Mouse (Mus musculus): ENCODE measurements around the gene Cacna1f. TPM values are rescaled to one million over a fixed set of nuclear protein-coding genes. Genes with fewer than 3 reads are reported as not detected.

Cacna1f gene
- polyA plus RNA-seq, 1 experiment from 2014 or later, result not detected

Other genes starting within 250 kb of the Cacna1f start
- 1.6 and 1.9 TPM in 2 replicates for gene Usp27x, start 231.3 kb upstream of the Cacna1f start, polyA plus RNA-seq (2015; fragmentation: Nextera tagmentation; extraction: Ambion mirVana)
- 0.21 TPM in 1 of 2 replicates, not detected in the other for gene Foxp3, start 33.4 kb upstream of the Cacna1f start, polyA plus RNA-seq (2015; fragmentation: Nextera tagmentation; extraction: Ambion mirVana)
- 4.4 and 5.2 TPM in 2 replicates for gene Ppp1r3f, start 32.8 kb upstream of the Cacna1f start, polyA plus RNA-seq (2015; fragmentation: Nextera tagmentation; extraction: Ambion mirVana)
- gene Ccdc22, start 1.6 kb upstream of the Cacna1f start, polyA plus RNA-seq (2015; fragmentation: Nextera tagmentation; extraction: Ambion mirVana), result 29.6 and 32.0 TPM in 2 replicates
- 108 and 115 TPM in 2 replicates for gene Syp, start 31.4 kb downstream of the Cacna1f start, polyA plus RNA-seq (2015; fragmentation: Nextera tagmentation; extraction: Ambion mirVana)
- 1.4 and 1.8 TPM in 2 replicates for gene Prickle3, start 50.2 kb downstream of the Cacna1f start, polyA plus RNA-seq (2015; fragmentation: Nextera tagmentation; extraction: Ambion mirVana)
- gene Plp2, start 64.3 kb downstream of the Cacna1f start, polyA plus RNA-seq (2015; fragmentation: Nextera tagmentation; extraction: Ambion mirVana), result 23.8 and 25.1 TPM in 2 replicates
- gene Magix, start 74.2 kb downstream of the Cacna1f start, polyA plus RNA-seq (2015; fragmentation: Nextera tagmentation; extraction: Ambion mirVana), result 0.09 TPM in 1 of 2 replicates, not detected in the other
- gene Gpkow, start 90.0 kb downstream of the Cacna1f start, polyA plus RNA-seq (2015; fragmentation: Nextera tagmentation; extraction: Ambion mirVana), result 43.0 and 46.3 TPM in 2 replicates
- 32.2 and 32.4 TPM in 2 replicates for gene Wdr45, start 107.2 kb downstream of the Cacna1f start, polyA plus RNA-seq (2015; fragmentation: Nextera tagmentation; extraction: Ambion mirVana)
- gene Gm45208, start 115.2 kb downstream of the Cacna1f start, polyA plus RNA-seq (2015; fragmentation: Nextera tagmentation; extraction: Ambion mirVana), result 0.60 TPM in 1 of 2 replicates, not detected in the other
- gene Praf2, start 121.4 kb downstream of the Cacna1f start, polyA plus RNA-seq (2015; fragmentation: Nextera tagmentation; extraction: Ambion mirVana), result 113 TPM in 2 replicates
- 53.9 and 55.5 TPM in 2 replicates for gene Ccdc120, start 143.8 kb downstream of the Cacna1f start, polyA plus RNA-seq (2015; fragmentation: Nextera tagmentation; extraction: Ambion mirVana)
- gene Tfe3, start 155.5 kb downstream of the Cacna1f start, polyA plus RNA-seq (2015; fragmentation: Nextera tagmentation; extraction: Ambion mirVana), result 24.8 and 25.5 TPM in 2 replicates
- gene Gripap1, start 182.7 kb downstream of the Cacna1f start, polyA plus RNA-seq (2015; fragmentation: Nextera tagmentation; extraction: Ambion mirVana), result 73.9 and 77.7 TPM in 2 replicates
- 2.5 and 3.0 TPM in 2 replicates for gene Kcnd1, start 215.2 kb downstream of the Cacna1f start, polyA plus RNA-seq (2015; fragmentation: Nextera tagmentation; extraction: Ambion mirVana)
- 44.2 and 48.3 TPM in 2 replicates for gene Otud5, start 234.3 kb downstream of the Cacna1f start, polyA plus RNA-seq (2015; fragmentation: Nextera tagmentation; extraction: Ambion mirVana)